Mouse (Mus musculus) stomach, postnatal 0 days (tissue): ENCODE measurements around the gene Fnip1.

Source experiments
- CTCF ChIP-seq: IDR thresholded peaks from 2 replicates; pipeline ENCODE4 v1.5.1; 2016; ENCODE audit warnings: antibody characterized with exemption, low read depth, mild to moderate bottlenecking, moderate library complexity
- EP300 ChIP-seq: optimal IDR thresholded peaks from 2 replicates; pipeline ENCODE3; 2016; ENCODE audit warnings: antibody characterized with exemption

- TF ChIP-seq CTCF (no peak), EP300 (no peak)
Measured at GRCm38 (mm10) chr11:54472231-54472630, 34.2 kb downstream of the Fnip1 start.
